Mouse (Mus musculus): Measurements from ENCODE around the gene Ssbp2. TPM values are rescaled to one million over a fixed set of nuclear protein-coding genes. Genes with fewer than 3 reads are reported as not detected.

Gene Ssbp2
- polyA plus RNA-seq, 1 experiment = 15.1 TPM

GRCm38 (mm10) chr13:91749981-91750380 lies 289.9 kb downstream of the Ssbp2 start:
- Histone ChIP-seq H3K4me1 (ENCODE audit: control insufficient read depth, insufficient read depth, low read length) (no peaks in the 10 kb centered on the region), H3K4me3 (replicated peaks; ENCODE audit: extremely low read depth, low read depth, low read length) (no peak overlapping the region)
- WGBS = 60% methylated on average over 4 of the region's 4 CpGs
- no peak for TF ChIP-seq CTCF (IDR thresholded peaks at IDR 0.05; ENCODE audit: insufficient read depth, low read length)
- DNase-seq = no peak

Other genes starting within 250 kb of the Ssbp2 start
- 1.5 and 2.8 TPM in 2 replicates for gene Atg10, start 236.3 kb upstream of the Ssbp2 start, polyA plus RNA-seq (2012; rRNA removed)